Mouse (Mus musculus) layer of hippocampus, adult 9-10 months (tissue): ENCODE data around the gene Psen2.
A peak's percentile ranks its signal among the peaks of the same experiment; 100 is the strongest.

Source experiments
- DNase-seq: peaks from one replicate; pipeline ENCODE4 v3.0.0; 2022; ENCODE audit warnings: low spot score

The Psen2 gene

GRCm38 (mm10) chr1:180197956-180198355, 65.3 kb downstream of the Psen2 start:
- no peak for DNase-seq

- no peak for DNase-seq
Observed at GRCm38 (mm10) chr1:180196508-180196907, 66.7 kb downstream of the Psen2 start.

- DNase-seq = peak; percentile 88
Observed at GRCm38 (mm10) chr1:180195703-180196381, 67.4 kb downstream of the Psen2 start.

GRCm38 (mm10) chr1:180194781-180195471, 68.3 kb downstream of the Psen2 start:
- no peak for DNase-seq

- DNase-seq = no peak
Observed at GRCm38 (mm10) chr1:180194048-180194447, 69.2 kb downstream of the Psen2 start.

- DNase-seq = no peak
Observed at GRCm38 (mm10) chr1:180193391-180193935, 69.8 kb downstream of the Psen2 start.

- no peak for DNase-seq
Observed at GRCm38 (mm10) chr1:180192866-180193265, 70.4 kb downstream of the Psen2 start.

- DNase-seq = no peak
Observed at GRCm38 (mm10) chr1:180191651-180192220, 71.5 kb downstream of the Psen2 start.

GRCm38 (mm10) chr1:180191112-180191511, 72.1 kb downstream of the Psen2 start:
- DNase-seq = no peak

GRCm38 (mm10) chr1:180188951-180189350, 74.3 kb downstream of the Psen2 start:
- no peak for DNase-seq

GRCm38 (mm10) chr1:180186371-180186770, 76.9 kb downstream of the Psen2 start:
- DNase-seq = no peak

- DNase-seq = no peak
Observed at GRCm38 (mm10) chr1:180185877-180186276, 77.4 kb downstream of the Psen2 start.

- DNase-seq = no peak
Observed at GRCm38 (mm10) chr1:180184768-180185167, 78.5 kb downstream of the Psen2 start.

- no peak for DNase-seq
Observed at GRCm38 (mm10) chr1:180183525-180184159, 79.6 kb downstream of the Psen2 start.

GRCm38 (mm10) chr1:180182731-180183130, 80.5 kb downstream of the Psen2 start:
- no peak for DNase-seq

- DNase-seq = no peak
Observed at GRCm38 (mm10) chr1:180181966-180182319, 81.3 kb downstream of the Psen2 start.

GRCm38 (mm10) chr1:180181304-180181965, 81.8 kb downstream of the Psen2 start:
- no peak for DNase-seq

- DNase-seq = no peak
Observed at GRCm38 (mm10) chr1:180179840-180180239, 83.4 kb downstream of the Psen2 start.

GRCm38 (mm10) chr1:180179100-180179499, 84.1 kb downstream of the Psen2 start:
- no peak for DNase-seq

GRCm38 (mm10) chr1:180178340-180178739, 84.9 kb downstream of the Psen2 start:
- DNase-seq = no peak
